Mouse (Mus musculus): ENCODE measurements around the gene 4930556J24Rik.
"Not testable (repeated sequence)": the region's sequence is repeated elsewhere in the genome, so short reads cannot be mapped to it uniquely, and the experiment has no call there.

Gene 4930556J24Rik

DNA sequence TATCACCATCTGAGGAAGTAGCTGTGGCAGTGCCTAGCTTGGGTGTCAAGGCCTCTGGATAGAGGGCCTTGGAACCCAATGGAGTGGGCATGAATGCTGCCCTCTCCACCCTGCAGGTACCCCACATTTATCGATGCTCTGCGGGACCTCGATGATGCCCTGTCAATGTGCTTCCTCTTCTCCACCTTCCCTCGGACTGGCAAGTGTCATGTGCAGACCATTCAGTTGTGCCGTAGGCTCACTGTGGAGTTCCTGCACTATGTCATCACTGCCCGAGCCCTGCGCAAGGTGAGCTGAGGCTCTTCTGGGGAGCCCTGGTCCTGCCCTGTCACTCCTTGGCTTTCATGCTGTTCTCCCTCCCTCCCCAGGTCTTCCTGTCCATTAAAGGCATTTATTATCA lies 3.5 kb downstream of the 4930556J24Rik start:
- no peak for DNase-seq (ENCODE audit: low spot score in 2 of 2)

DNA sequence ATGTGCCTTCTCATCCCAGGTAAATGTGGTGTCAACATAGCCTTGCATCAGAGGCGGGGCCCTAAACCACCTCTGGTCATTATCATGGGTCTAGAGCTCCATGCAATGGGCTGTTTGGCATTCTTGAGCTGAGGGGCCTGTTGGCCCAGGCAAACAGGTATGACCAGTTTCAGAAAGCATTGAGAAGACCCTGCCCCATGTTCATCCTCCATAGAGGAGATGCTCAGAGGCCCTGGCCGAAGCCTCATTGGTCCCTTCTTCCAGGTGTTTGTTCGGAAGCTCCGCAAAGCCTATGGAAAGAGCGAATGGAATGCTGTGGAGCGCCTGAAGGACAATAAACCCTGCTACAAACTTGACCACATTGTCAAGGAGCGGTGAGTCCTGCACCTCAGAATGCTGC lies 6.2 kb downstream of the 4930556J24Rik start:
- no peak for DNase-seq (ENCODE audit: low spot score in 2 of 2)

DNA sequence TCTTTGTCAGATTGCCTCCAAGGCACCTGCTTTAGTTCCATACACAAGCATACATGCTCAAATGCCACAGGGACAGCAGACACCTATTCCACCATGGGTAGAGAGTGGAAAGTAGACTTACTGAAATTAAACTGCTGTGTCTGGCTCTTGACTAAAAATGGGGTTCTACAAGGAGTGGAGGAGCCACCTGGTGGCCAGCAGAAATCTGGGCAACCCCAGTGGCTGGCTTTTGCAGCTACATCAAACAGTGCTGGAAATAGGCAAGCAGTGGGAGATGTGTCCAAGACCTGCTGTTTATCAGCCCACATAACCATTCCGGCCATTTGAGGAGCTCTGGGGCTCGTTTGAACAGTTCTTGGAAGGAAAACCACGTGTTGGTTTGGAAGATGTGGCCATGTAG lies 6.7 kb downstream of the 4930556J24Rik start:
- no peak for DNase-seq (ENCODE audit: low spot score in 2 of 2)

DNA sequence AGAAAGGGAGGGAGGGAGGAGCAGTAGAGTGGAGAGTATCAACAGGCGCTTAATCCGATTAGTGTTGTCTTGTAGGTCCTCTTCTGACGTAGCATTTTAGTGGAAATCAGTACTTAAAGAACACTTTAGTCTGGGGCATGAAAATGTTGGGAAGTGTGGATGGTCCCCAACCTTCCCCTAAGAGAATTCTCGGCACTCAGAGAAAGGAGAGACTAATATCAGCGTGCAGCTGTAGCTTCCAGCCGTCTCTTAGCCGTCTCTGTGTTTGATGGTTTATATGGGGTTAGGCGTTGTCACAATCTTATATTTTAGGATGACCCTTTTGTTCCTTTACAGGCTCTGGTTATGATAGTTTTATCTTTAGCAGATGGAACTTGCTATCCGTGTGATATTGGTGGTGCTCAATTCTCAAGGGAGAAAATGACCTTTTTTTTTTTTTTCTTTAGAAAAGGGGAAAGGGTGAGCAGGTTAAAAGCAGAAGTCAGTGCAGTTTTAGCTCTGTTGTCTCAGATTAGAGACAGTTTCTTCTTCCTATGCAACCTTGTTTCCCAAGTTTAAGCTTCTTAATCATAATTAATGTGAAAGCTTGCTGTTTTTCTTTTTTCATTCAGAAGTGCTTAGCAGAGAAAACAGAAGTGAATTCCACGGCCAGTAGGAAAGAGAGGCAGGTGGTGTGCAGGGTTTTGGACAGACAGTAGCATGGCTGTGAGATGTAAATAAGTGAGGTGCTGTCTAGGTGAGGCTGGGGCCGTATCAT lies 12.0 kb downstream of the 4930556J24Rik start:
- peak in 1 of 2 experiments; percentile 10 for DNase-seq (ENCODE audit: low spot score in 2 of 2)

DNA sequence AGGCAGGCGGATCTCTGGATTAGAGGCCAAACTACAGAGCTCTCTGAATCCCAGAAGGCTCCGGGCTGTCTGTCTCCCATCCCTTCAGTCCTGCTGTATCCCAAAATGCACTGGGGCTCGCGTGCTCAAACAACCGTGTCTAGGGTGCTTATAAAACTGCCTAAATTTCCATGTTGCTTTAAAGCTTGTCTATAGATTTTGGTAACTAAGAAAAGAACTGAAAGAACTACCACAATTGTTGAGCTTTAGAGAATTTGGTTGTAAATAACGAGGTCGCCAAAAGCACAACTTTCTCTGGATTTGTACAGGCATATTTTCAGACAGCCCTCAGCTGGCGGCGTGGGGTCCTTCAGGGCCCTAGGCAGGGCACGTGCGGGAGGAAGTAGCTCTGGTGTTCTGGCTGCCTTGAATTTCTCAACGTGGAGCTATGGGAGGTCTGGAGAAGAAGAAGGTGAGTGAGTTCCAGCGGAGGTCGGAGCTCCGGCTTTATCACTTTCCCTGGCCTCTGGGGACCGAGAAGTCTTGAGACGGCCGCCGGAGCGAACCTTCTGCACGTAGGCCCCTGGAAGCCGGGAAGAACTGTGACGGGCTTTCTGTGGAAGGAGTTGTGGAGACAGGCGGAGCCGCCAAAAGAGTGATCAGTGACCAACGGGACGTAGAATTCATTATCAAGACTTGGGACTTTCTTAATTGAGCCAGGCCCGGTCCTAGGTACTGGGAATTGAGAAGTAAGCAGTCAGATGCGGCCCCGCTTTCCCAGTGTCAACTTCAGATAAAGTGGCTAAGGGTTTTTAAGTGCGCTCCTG lies 12.8 kb downstream of the 4930556J24Rik start, which contains the start of gene Pes1:
Gene Pes1 (plus strand): TSS at position 366 of the 806 bp plus-strand sequence.
- DNase-seq (ENCODE audit: low spot score in 2 of 2), result peak; percentile 66 to 76

DNA sequence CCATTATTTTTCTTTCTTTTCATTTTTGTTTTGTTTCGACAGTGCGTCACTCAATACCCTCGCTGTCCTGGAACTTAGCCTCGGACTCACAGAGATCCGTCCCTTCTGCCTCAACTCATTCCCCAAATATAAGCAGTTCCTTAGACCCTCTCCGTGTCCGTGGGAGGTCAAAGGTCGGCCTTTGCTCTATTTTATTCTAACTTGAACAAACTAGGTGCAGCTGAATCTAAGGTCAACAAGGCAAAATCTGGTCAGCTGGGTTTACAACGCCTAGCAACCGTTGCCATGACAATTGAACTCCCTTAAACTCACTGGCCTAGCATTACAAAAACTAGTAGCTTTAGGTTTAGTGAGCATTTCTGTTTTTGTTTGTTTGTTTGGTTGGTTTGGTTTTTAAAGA lies 13.4 kb downstream of the 4930556J24Rik start:
- peak in 1 of 2 experiments; percentile 38 for DNase-seq (ENCODE audit: low spot score in 2 of 2)

- peak in 1 of 2 experiments; percentile 2 for DNase-seq (ENCODE audit: low spot score in 2 of 2)
Measured at GRCm38 (mm10) chr11:3961761-3962160, 14.8 kb downstream of the 4930556J24Rik start.

GRCm38 (mm10) chr11:3960901-3961300 lies 15.7 kb downstream of the 4930556J24Rik start:
- peak in 1 of 2 experiments; percentile 4 for DNase-seq (ENCODE audit: low spot score in 2 of 2)

DNA sequence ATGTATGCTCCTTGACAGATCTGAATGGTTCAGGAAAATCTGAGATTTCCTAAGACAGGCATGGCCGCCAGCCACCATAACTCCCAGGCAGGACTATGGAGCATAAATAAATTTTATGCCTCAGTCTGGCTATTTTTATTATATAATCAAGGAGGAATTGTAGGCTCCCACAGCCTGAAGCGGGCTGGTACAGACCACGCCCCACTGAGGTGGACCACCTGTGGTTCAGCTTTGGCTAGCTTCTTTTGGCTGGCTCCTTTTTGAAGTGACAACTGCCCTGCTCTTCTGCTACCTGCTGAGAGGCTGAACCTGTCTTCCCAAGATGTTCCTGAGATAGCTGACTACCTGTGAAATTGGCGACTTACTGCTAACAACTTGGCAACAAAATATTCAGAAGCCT lies 21.2 kb downstream of the 4930556J24Rik start:
- DNase-seq (ENCODE audit: low spot score in 2 of 2), result peak in 1 of 2 experiments; percentile 2

DNA sequence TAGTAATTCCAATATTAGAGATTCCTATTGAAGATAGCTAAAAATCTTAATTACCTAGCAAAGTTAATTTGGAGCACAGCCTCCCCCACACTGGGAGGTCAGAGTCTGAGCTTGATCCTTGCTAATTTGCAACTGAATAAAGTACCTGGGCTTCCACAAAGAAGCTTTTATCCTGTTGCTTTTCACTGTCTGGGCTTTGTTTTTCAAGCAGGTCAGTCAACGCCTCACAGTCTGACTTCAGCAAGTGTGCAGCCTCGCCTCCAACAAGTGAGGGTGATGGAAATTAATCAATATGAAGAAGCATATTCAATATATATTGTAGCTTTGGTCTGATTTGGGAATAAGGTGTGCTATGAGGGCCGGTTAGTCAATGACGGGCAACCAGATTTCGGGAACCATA lies 21.7 kb downstream of the 4930556J24Rik start:
- DNase-seq (ENCODE audit: low spot score in 2 of 2), result not testable (repeated sequence)

GRCm38 (mm10) chr11:3946386-3946785 lies 30.2 kb downstream of the 4930556J24Rik start:
- peak in 1 of 2 experiments; percentile 0 for DNase-seq (ENCODE audit: low spot score in 2 of 2)

DNA sequence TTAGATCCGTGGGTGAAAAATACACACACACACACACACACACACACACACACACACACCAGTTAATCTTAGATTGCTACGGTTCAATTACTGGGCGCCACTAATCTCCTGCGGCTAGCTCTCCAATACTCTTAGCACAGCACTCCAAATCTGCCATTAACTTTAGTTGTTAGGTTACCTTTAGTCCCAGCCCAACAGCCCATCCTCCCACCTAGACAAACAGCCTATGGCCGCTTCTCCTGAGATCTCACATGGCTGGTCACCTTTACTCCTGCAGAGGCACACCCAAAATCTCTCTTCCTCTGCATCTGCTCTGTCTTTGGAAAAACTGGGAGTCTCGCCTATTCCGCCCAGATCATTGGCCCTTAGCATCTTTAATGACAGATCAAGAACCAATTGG lies 35.2 kb downstream of the 4930556J24Rik start:
- peak in 1 of 2 experiments; percentile 1 for DNase-seq (ENCODE audit: low spot score in 2 of 2)

GRCm38 (mm10) chr11:3937321-3937874 lies 39.2 kb downstream of the 4930556J24Rik start:
- peak in 1 of 2 experiments; percentile 6 for DNase-seq (ENCODE audit: low spot score in 2 of 2)

- DNase-seq (ENCODE audit: low spot score in 2 of 2), result no peak
Measured at GRCm38 (mm10) chr11:3936318-3936717, 40.3 kb downstream of the 4930556J24Rik start.

GRCm38 (mm10) chr11:3935135-3935534 lies 41.4 kb downstream of the 4930556J24Rik start:
- DNase-seq (ENCODE audit: low spot score in 2 of 2), result peak in 1 of 2 experiments; percentile 4

GRCm38 (mm10) chr11:3933756-3934285 lies 42.8 kb downstream of the 4930556J24Rik start:
- DNase-seq (ENCODE audit: low spot score in 2 of 2), result peak in 1 of 2 experiments; percentile 5

GRCm38 (mm10) chr11:3931511-3932211 lies 44.9 kb downstream of the 4930556J24Rik start, which contains the start of gene Tcn2:
TSS of gene Tcn2 (minus strand) at chr11:3932159.
- peak; percentile 34 to 75 for DNase-seq (ENCODE audit: low spot score in 2 of 2)

- DNase-seq (ENCODE audit: low spot score in 2 of 2), result peak in 1 of 2 experiments; percentile 5
Measured at GRCm38 (mm10) chr11:3930931-3931330, 45.6 kb downstream of the 4930556J24Rik start.

- peak in 1 of 2 experiments; percentile 20 for DNase-seq (ENCODE audit: low spot score in 2 of 2)
Measured at GRCm38 (mm10) chr11:3930019-3930418, 46.6 kb downstream of the 4930556J24Rik start.

DNA sequence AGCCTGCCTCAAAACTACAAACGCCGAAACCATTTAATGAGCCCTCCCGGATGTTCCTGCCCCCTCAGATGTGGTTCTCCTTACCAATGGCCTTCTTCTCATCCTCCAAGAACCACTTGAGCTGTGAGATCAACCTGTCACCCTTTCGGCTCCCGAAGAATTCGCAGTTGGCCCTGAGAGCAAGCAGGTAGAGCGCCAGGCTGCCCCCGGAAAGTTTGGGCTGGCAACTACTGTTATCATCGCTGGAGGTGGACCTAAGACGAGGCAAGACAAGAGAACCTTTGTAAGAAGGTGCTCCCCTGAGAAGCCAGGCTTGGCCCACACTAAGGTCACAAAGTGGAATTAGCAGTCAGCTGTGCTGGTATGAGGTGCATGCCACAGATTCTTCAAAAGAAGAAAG lies 50.7 kb downstream of the 4930556J24Rik start:
- DNase-seq (ENCODE audit: low spot score in 2 of 2), result peak in 1 of 2 experiments; percentile 2

DNA sequence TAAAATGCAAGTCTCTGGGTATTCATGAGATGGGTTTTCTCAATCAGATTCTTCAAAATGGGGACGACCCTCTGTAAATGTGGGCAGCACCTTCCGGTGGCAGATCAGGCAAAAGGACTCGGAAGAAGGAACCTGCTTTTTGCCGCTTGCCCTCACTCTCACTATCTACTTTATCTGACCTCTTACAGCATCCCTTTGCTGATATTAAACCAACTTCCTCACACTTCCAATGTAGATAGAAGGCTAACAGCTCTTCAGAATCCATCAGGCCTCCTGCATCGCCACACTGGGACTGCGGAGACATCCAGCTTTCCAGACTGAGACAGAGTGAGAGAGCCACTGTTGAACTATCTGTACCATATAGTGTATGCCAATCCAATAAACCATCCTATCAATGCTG lies 53.8 kb downstream of the 4930556J24Rik start:
- DNase-seq (ENCODE audit: low spot score in 2 of 2), result no peak
